Mouse (Mus musculus) cortical plate, adult 2 months (tissue): ENCODE data around the gene Gm37240. TPM values are rescaled to one million over a fixed set of nuclear protein-coding genes. Genes with fewer than 3 reads are reported as not detected.

Experiments used
- H3K27ac ChIP-seq: fragments of 200-500 bp; 2 replicates; pipeline ENCODE4 v1.5.1; 2012; ENCODE audit warnings: low read length, control low read depth, inconsistent platforms; ENCODE audit not compliant: insufficient read depth
- H3K4me1 ChIP-seq: fragments of 200-500 bp; 2 replicates; pipeline ENCODE4 v1.6.1; 2011; ENCODE audit warnings: low read length; ENCODE audit not compliant: control insufficient read depth, insufficient read depth
- H3K4me3 ChIP-seq: fragments of 200-500 bp; 2 replicates; pipeline ENCODE4 v1.5.1; 2011; ENCODE audit warnings: mild to moderate bottlenecking, low read length, control low read depth; ENCODE audit not compliant: insufficient read depth
- CTCF ChIP-seq: fragments of 200-500 bp; IDR thresholded peaks from 2 replicates; pipeline ENCODE4 v1.5.1; 2011; ENCODE audit warnings: mild to moderate bottlenecking, control low read depth, low read length; ENCODE audit not compliant: insufficient read depth; ENCODE audit errors: extremely low read depth
- POLR2A ChIP-seq: fragments of 200-500 bp; IDR thresholded peaks from 2 replicates; pipeline ENCODE4 v1.6.1; 2011; ENCODE audit warnings: mild to moderate bottlenecking, low read length, control low read depth; ENCODE audit not compliant: insufficient read depth; ENCODE audit errors: extremely low read depth
- polyA plus RNA-seq: library from polyadenylated mRNA; depleted of rRNA; stranded (reverse); fragments of >200 nt; gene quantifications from 2 replicates; pipeline ENCODE4 v1.2.3, GENCODE M21; 2012

Gene Gm37240
- polyA plus RNA-seq, 1 experiment, result 0.81 TPM

- Histone ChIP-seq H3K27ac (no peak overlapping the region), H3K4me1 (0 out of 2 replicates have a peak, but pooled peaks cover 1% of the 10 kb centered on the region), H3K4me3 (no peak overlapping the region)
- TF ChIP-seq CTCF (no peak), POLR2A (no peak)
Observed at GRCm38 (mm10) chr3:85854143-85854542, 33.2 kb downstream of the Gm37240 start.

GRCm38 (mm10) chr3:85853715-85854114 lies 33.6 kb downstream of the Gm37240 start:
- Histone ChIP-seq H3K4me3 (no peak overlapping the region), H3K27ac (no peak overlapping the region), H3K4me1 (0 out of 2 replicates have a peak, but pooled peaks cover 1% of the 10 kb centered on the region)
- TF ChIP-seq CTCF (no peak), POLR2A (no peak)

GRCm38 (mm10) chr3:85850079-85850478 lies 37.2 kb downstream of the Gm37240 start:
- H3K27ac ChIP-seq, result no peak overlapping the region
- H3K4me3 ChIP-seq, result no peak overlapping the region
- no peak for TF ChIP-seq CTCF
- TF ChIP-seq POLR2A, result no peak
- H3K4me1 ChIP-seq, result no peaks in the 10 kb centered on the region

DNA sequence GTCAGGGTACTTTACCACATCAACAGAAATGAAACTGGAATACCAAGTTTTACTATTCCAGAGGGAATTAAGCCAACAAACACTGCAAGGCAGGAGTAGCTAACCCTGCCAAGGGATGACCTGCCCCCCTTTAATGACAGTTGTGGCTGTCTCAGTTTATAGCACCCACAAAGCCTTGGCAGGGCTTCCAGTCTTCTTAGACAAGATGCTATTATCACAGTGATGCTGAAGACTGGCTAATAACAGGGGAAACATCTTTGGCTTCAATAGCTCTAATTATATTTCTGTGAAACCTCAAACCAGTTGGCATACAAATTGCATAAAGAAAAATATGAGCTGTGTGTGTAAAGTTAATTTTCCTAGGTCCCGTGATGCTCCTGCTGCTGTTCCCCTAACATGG lies 41.0 kb downstream of the Gm37240 start:
- no peak overlapping the region for H3K4me3 ChIP-seq
- no peak for TF ChIP-seq POLR2A
- no peak for TF ChIP-seq CTCF
- H3K27ac ChIP-seq, result no peak overlapping the region
- no peaks in the 10 kb centered on the region for H3K4me1 ChIP-seq

- Histone ChIP-seq H3K27ac (no peak overlapping the region), H3K4me1 (no peaks in the 10 kb centered on the region), H3K4me3 (no peak overlapping the region)
- no peak for TF ChIP-seq POLR2A
Observed at GRCm38 (mm10) chr3:85845341-85845740, 42.0 kb downstream of the Gm37240 start.

DNA sequence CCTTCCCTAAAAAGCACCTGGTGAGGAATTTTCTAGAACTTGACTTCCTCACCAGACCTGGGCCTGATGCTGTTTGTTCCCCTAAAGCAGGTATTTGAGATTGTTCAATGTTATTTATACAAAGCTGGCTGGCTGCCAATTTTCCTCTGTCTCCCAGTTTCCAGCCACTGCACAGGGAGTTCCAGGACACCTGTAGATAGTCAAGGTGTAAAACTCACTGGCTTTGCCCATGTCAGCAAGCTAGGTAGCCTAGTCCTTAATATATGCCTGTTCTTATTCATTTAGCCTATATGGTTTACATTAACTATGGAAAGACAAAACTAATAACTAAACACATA lies 44.5 kb downstream of the Gm37240 start:
- no peak for TF ChIP-seq CTCF
- TF ChIP-seq POLR2A, result no peak
- Histone ChIP-seq H3K4me1 (no peaks in the 10 kb centered on the region), H3K27ac (no peak overlapping the region), H3K4me3 (no peak overlapping the region)

DNA sequence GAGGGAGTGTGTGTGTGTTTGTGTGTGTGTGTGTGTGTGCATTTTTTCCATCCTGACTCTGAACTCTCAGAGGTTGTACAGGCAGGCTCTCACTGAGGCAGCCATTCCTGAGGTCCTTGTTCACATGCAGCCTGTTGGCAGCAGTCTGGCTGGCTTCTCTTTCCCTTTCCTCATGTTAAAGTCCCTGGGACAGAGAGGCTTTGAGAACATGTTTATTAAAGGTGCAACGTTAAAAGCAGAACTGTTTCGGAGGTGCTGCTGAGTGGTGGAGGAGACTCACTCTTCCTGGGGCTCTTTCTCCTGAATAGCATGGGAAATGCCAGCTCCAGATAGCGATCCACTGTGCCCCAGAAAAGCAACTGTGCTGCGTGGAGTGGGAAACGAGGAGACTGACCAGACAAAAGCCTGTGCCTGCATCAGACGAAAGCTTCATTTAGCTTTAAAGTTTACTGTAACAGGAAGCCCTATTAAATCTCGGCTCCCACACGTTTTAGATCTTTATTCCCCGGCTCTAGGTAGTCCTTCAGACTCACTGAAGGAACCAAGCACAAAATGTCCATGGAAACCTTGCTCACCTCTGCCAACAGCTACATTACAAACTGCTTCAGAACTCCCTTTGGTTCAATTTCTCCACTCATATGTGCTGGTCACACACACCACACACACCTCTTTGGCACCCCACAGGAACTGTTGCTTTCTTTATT lies 45.0 kb downstream of the Gm37240 start:
- Histone ChIP-seq H3K27ac (no peak overlapping the region), H3K4me1 (no peaks in the 10 kb centered on the region), H3K4me3 (no peak overlapping the region)
- TF ChIP-seq CTCF (no peak), POLR2A (no peak)

DNA sequence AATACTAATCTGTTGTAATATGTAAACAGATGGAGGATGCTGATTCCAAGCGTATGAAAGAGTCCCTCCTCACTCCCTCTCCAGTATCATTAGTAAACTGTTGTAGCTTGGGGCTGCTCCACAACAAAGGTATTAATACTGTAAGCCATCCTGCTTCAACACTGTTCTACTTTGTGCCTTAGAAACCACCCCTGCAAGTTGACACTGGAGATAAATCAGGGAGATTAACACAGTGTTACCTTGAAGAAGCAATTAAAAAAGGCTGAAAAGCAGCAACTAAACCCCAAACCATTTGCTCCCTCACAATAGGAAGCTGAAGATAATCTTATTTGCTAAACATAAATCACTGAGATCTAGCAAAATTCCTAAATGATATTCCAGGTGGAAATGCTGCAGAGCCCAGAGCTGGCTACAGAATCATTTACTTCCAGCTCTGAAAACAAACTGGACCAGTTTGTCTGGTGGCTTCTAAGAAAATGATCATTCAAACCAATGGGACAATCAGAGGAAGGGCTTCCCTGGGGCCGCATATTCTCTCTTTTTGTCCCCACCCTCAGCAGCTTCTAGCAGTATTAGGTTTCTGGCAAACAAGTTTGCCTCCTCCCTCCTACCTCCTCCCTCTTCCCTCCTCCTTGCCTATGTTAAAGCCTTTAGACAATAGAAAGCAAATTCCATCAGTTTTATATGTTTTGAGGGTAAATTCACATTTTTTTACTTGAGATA lies 45.7 kb downstream of the Gm37240 start:
- no peak overlapping the region for H3K4me3 ChIP-seq
- no peak for TF ChIP-seq POLR2A
- no peak for TF ChIP-seq CTCF
- no peak overlapping the region for H3K27ac ChIP-seq
- no peaks in the 10 kb centered on the region for H3K4me1 ChIP-seq

DNA sequence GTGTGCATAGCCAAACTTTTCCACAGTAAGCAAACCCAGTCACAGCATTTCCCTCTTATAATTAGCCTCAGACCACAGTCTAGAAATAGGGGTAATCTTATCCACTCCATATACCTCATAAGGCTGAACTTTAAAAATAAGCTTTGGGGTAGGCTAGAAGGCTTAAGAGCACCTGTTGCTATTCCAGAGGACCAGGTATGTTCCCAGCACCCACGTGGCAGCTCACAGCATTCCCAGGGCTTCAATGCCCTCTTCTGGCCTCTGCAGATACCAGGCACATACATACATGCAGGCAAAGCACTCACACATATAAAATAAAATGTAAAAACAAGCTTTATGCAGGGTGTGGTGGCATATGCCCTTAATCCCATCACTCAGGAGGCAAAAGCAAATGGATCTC lies 53.7 kb downstream of the Gm37240 start:
- H3K27ac ChIP-seq, result no peak overlapping the region
- no peak overlapping the region for H3K4me3 ChIP-seq
- no peaks in the 10 kb centered on the region for H3K4me1 ChIP-seq
- TF ChIP-seq POLR2A (no peak), CTCF (no peak)

DNA sequence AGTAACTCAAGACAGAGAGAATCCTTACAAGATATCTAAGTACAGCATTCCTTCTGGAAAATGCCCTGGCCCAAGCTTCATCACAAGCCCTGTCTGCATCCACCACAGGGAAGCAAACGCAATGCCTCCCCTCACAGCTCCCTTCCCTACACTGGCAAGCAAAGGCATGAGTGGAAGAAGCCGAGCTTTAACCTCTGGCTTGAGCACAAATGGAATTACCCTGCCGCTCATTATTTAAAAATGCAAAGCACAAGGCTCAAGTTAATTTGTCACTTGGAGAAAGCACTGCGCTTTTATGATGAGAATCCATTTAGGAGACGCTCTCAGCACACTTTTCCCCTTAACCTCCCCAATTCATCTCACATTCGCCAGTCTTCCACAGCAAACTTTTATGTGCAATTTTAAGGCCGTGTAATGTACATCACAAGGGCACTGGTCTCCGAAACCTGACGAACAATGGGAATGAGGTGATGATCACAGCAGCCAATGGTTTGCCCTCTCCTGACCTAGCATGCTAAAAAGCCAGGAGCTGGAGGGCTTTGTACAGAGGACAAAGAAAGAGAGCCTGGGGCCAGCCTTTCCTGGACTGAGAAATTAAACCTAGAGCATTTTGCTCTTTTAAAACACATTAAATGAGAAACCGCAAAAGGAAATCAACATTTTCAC lies 54.7 kb downstream of the Gm37240 start:
- H3K4me3 ChIP-seq, result no peak overlapping the region

More for the DNA sequence above, 54.7 kb downstream of the Gm37240 start:
- Histone ChIP-seq H3K27ac (no peak overlapping the region), H3K4me1 (no peaks in the 10 kb centered on the region)
- TF ChIP-seq POLR2A (no peak), CTCF (no peak)
